Mouse (Mus musculus) lung, postnatal 10 days (tissue): ENCODE measurements at regions not wholly inside any gene's neighbourhood (a gene's known extent, or its start where the extent isn't known, plus 50 kb on each side); places are given as distances from the start of the nearest gene placed in this dataset.
"Not testable (repeated sequence)": the region's sequence is repeated elsewhere in the genome, so short reads cannot be mapped to it uniquely, and the experiment has no call there.

Source experiments
- DNase-seq: peaks from one replicate; pipeline ENCODE4 v3.0.0; 2021

GRCm38 (mm10) chr15:93189266-93189855 is 85.6 kb downstream of the Gxylt1 start:
- DNase-seq = no peak

GRCm38 (mm10) chr15:93176221-93176620 is 98.8 kb downstream of the Gxylt1 start:
- no peak for DNase-seq

- peak; percentile 6 for DNase-seq
Observed at GRCm38 (mm10) chr15:93168784-93169183, 106.2 kb downstream of the Gxylt1 start.

- no peak for DNase-seq
Observed at GRCm38 (mm10) chr15:93167451-93167850, 107.5 kb downstream of the Gxylt1 start.

- DNase-seq = peak; percentile 13
Observed at GRCm38 (mm10) chr15:93161924-93162910, 112.8 kb downstream of the Gxylt1 start.

- peak; percentile 15 for DNase-seq
Observed at GRCm38 (mm10) chr15:93161329-93161728, 113.7 kb downstream of the Gxylt1 start.

- DNase-seq = no peak
Observed at GRCm38 (mm10) chr15:93155756-93156155, 119.2 kb downstream of the Gxylt1 start.

GRCm38 (mm10) chr15:93154022-93154421 is 121.0 kb downstream of the Gxylt1 start:
- DNase-seq = no peak

- no peak for DNase-seq
Observed at GRCm38 (mm10) chr15:93144899-93145298, 130.1 kb downstream of the Gxylt1 start.

GRCm38 (mm10) chr15:93144264-93144663 is 130.7 kb downstream of the Gxylt1 start:
- DNase-seq = no peak

- no peak for DNase-seq
Observed at GRCm38 (mm10) chr15:93133379-93133778, 141.6 kb downstream of the Gxylt1 start.

GRCm38 (mm10) chr15:93131056-93131455 is 143.9 kb downstream of the Gxylt1 start:
- no peak for DNase-seq

GRCm38 (mm10) chr15:93125261-93125660 is 149.7 kb downstream of the Gxylt1 start:
- no peak for DNase-seq

GRCm38 (mm10) chr15:93121156-93121555 is 153.8 kb downstream of the Gxylt1 start:
- DNase-seq = no peak

- not testable (repeated sequence) for DNase-seq
Observed at GRCm38 (mm10) chr15:93117806-93118205, 157.2 kb downstream of the Gxylt1 start.

- peak; percentile 2 for DNase-seq
Observed at GRCm38 (mm10) chr15:93115674-93116102, 159.3 kb downstream of the Gxylt1 start.

GRCm38 (mm10) chr15:93104936-93105335 is 170.0 kb downstream of the Gxylt1 start:
- no peak for DNase-seq

GRCm38 (mm10) chr15:93103426-93103825 is 171.6 kb downstream of the Gxylt1 start:
- DNase-seq = peak; percentile 22

- DNase-seq = no peak
Observed at GRCm38 (mm10) chr15:93101881-93102280, 173.1 kb downstream of the Gxylt1 start.

- no peak for DNase-seq
Observed at GRCm38 (mm10) chr15:93100837-93101236, 174.1 kb downstream of the Gxylt1 start.

- no peak for DNase-seq
Observed at GRCm38 (mm10) chr15:93099840-93100239, 175.1 kb downstream of the Gxylt1 start.

GRCm38 (mm10) chr15:93096335-93096734 is 178.6 kb downstream of the Gxylt1 start:
- no peak for DNase-seq

GRCm38 (mm10) chr15:93095224-93095623 is 179.8 kb downstream of the Gxylt1 start:
- DNase-seq = no peak
